Mouse (Mus musculus): ENCODE results near the gene Ppil4. TPM values are rescaled to one million over a fixed set of nuclear protein-coding genes. Genes with fewer than 3 reads are reported as not detected.

Gene Ppil4
- polyA plus RNA-seq, 1 experiment: 13.4 TPM

DNA sequence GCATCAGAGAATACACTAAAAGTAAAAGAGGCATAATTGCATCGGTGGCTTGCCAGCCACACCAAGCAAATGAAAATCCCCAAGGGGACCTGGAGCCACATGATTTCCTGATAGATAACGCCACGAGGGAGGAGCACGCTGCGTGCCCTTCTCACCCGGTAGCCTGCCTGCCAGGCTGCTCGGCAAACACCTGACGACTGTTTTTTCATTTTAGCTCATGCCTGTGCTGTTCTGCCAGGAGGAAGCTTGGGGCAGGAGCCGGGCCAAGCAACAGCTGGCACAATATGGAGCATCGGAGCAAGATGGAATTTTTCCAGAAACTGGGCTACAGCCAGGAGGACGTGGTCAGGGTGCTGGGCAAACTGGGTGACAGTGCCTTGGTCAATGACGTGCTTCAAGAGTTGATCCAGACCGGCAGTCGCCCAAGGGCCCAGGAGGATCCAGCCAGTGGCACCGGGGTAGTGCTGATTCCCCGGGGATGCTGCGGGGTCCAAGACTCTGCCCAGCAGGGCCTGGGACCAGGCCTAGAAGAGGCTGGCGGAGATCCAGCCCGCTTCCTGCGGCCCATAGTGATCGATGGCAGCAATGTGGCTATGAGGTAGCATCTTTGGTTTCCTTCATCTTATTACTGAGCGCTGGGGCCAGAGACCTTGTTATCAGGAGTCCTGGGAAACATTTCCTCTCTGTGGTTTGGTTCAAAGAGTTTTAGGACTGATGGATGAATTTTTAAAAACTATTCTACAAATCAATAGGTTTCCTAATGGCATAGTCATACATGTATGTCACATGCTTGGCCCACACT lies 47.1 kb downstream of the Ppil4 start:
- no peaks in the 10 kb centered on the region for H3K36me3 ChIP-seq (ENCODE audit: control insufficient read depth, insufficient read depth, low read length)
- WGBS: 45% methylated on average over 22 of the region's 22 CpGs
- H3K27ac ChIP-seq (ENCODE audit: control insufficient read depth, insufficient read depth, low read length): peak overlapping the region; percentile 23; the same call in 1 of the 2 replicates
- peaks cover 44% of the 10 kb centered on the region for H3K4me1 ChIP-seq (replicated peaks; ENCODE audit: control insufficient read depth, insufficient read depth, low read length)
- H3K4me3 ChIP-seq (ENCODE audit: control insufficient read depth, insufficient read depth, low read length): no peak overlapping the region
- peak; percentile 37 for DNase-seq
- H3K27me3 ChIP-seq (ENCODE audit: control insufficient read depth, insufficient read depth, low read length): no peaks in the 10 kb centered on the region
- no peak for TF ChIP-seq CTCF (IDR thresholded peaks at IDR 0.05; ENCODE audit: borderline replicate concordance, control insufficient read depth, extremely low read depth, insufficient read depth, low read length, poor library complexity)
- TF ChIP-seq POLR2A (IDR thresholded peaks at IDR 0.05; ENCODE audit: control insufficient read depth, extremely low read depth, insufficient read depth, low read length, poor library complexity): no peak

DNA sequence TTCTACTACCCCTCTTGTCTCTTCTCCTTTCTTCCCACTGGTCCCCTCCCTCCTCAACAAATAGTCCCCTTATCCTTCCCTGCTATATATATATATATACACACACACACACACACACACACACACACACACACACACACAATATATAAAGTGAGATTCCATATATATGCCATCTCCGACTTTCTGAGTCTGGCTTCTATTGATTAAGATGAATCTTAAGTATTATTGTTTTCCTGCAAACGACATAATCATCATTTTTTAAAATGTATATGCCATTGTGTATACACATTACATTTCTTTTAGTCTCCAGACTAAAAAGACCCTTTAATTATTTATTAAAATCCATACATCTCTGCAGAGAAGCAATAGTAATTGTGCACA lies 47.7 kb downstream of the Ppil4 start:
- H3K36me3 ChIP-seq (ENCODE audit: control insufficient read depth, insufficient read depth, low read length): no peaks in the 10 kb centered on the region
- no peak overlapping the region for H3K4me3 ChIP-seq (ENCODE audit: control insufficient read depth, insufficient read depth, low read length)
- H3K4me1 ChIP-seq (replicated peaks; ENCODE audit: control insufficient read depth, insufficient read depth, low read length): peaks cover 39% of the 10 kb centered on the region
- WGBS: 93% methylated on average over 2 of the region's 2 CpGs
- H3K27ac ChIP-seq (ENCODE audit: control insufficient read depth, insufficient read depth, low read length): no peak overlapping the region
- no peaks in the 10 kb centered on the region for H3K27me3 ChIP-seq (ENCODE audit: control insufficient read depth, insufficient read depth, low read length)
- no peak for DNase-seq
- TF ChIP-seq POLR2A (IDR thresholded peaks at IDR 0.05; ENCODE audit: control insufficient read depth, extremely low read depth, insufficient read depth, low read length, poor library complexity): no peak
- no peak for TF ChIP-seq CTCF (IDR thresholded peaks at IDR 0.05; ENCODE audit: borderline replicate concordance, control insufficient read depth, extremely low read depth, insufficient read depth, low read length, poor library complexity)

DNA sequence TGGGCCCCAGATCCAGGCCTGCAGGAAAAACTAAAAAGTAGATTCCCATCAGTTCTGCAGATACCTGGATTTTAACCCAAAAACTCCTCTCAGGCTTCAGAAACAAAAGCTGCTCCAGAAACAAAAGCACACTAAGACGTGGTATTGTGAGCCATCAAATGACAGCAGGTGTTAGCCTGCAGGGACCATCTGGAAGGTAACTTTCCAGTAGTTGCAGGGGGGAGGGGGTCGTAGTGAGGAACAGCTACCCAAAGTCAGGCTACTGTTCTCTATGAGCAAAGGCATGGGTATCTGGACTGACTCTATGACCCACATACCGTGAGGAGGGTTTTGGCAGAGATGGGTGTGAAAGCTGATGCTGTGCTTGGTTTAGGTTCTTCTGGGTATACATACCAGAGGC lies 48.1 kb downstream of the Ppil4 start:
- H3K27me3 ChIP-seq (ENCODE audit: control insufficient read depth, insufficient read depth, low read length): no peaks in the 10 kb centered on the region
- peak; percentile 43 for DNase-seq
- peaks cover 35% of the 10 kb centered on the region for H3K4me1 ChIP-seq (replicated peaks; ENCODE audit: control insufficient read depth, insufficient read depth, low read length)
- no peak overlapping the region for H3K4me3 ChIP-seq (ENCODE audit: control insufficient read depth, insufficient read depth, low read length)
- no peaks in the 10 kb centered on the region for H3K36me3 ChIP-seq (ENCODE audit: control insufficient read depth, insufficient read depth, low read length)
- WGBS: 66% methylated on average over 3 of the region's 3 CpGs
- no peak overlapping the region for H3K27ac ChIP-seq (ENCODE audit: control insufficient read depth, insufficient read depth, low read length)
- no peak for TF ChIP-seq CTCF (IDR thresholded peaks at IDR 0.05; ENCODE audit: borderline replicate concordance, control insufficient read depth, extremely low read depth, insufficient read depth, low read length, poor library complexity)
- no peak for TF ChIP-seq POLR2A (IDR thresholded peaks at IDR 0.05; ENCODE audit: control insufficient read depth, extremely low read depth, insufficient read depth, low read length, poor library complexity)

DNA sequence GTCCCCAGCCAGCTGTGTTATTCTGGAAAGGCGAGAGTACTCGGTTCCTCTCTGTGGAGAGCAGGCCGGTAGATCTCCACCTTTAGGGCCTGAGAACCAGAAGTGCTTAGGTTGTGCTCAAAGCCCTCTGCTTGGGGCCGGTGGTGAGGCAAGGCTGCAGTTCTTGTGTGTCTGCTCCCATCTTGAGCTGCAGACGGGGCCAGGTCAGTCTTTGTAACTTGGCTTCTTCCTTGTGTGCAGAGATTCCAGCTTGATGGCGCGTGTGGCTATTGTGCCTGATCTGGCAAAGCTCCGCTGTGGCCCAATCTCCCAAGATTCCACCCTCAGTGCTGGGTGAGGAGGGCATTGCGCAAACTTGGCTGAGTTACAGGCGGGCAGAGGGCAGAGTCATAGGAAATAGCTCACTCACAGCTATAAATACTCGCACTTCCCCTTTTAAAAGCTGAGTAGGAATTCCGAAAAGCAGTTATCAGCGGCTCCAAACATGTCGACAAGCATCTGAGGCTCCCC lies 48.9 kb downstream of the Ppil4 start:
- no peak overlapping the region for H3K4me3 ChIP-seq (ENCODE audit: control insufficient read depth, insufficient read depth, low read length)
- TF ChIP-seq CTCF (IDR thresholded peaks at IDR 0.05; ENCODE audit: borderline replicate concordance, control insufficient read depth, extremely low read depth, insufficient read depth, low read length, poor library complexity): no peak
- H3K27ac ChIP-seq (ENCODE audit: control insufficient read depth, insufficient read depth, low read length): no peak overlapping the region
- 27% methylated on average over 14 of the region's 14 CpGs for WGBS
- no peaks in the 10 kb centered on the region for H3K27me3 ChIP-seq (ENCODE audit: control insufficient read depth, insufficient read depth, low read length)
- no peaks in the 10 kb centered on the region for H3K36me3 ChIP-seq (ENCODE audit: control insufficient read depth, insufficient read depth, low read length)
- H3K4me1 ChIP-seq (replicated peaks; ENCODE audit: control insufficient read depth, insufficient read depth, low read length): peaks cover 38% of the 10 kb centered on the region
- no peak for DNase-seq

DNA sequence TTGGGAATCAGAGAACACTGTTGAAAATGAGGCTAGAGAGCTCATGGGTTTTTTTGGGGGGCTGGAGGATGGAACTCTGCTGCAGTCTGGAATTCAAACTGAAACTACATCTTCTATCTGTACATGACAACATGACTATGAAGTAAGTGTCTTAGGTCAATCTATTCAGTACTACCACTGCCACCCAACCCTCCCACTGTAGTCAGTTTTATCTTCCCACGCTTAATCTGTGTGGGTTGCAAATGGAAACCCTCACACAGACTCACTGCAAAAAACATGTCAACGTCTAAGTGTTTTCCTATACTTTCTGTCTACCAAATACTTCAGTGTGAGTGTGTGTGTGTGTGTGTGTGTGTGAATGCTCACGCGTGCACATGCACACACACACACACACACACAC lies 50.5 kb downstream of the Ppil4 start:
- DNase-seq: no peak
- H3K27ac ChIP-seq (ENCODE audit: control insufficient read depth, insufficient read depth, low read length): no peak overlapping the region
- TF ChIP-seq POLR2A (IDR thresholded peaks at IDR 0.05; ENCODE audit: control insufficient read depth, extremely low read depth, insufficient read depth, low read length, poor library complexity) (no peak), CTCF (IDR thresholded peaks at IDR 0.05; ENCODE audit: borderline replicate concordance, control insufficient read depth, extremely low read depth, insufficient read depth, low read length, poor library complexity) (no peak)
- H3K4me3 ChIP-seq (ENCODE audit: control insufficient read depth, insufficient read depth, low read length): no peak overlapping the region
- H3K27me3 ChIP-seq (ENCODE audit: control insufficient read depth, insufficient read depth, low read length): no peaks in the 10 kb centered on the region
- peaks cover 38% of the 10 kb centered on the region for H3K4me1 ChIP-seq (replicated peaks; ENCODE audit: control insufficient read depth, insufficient read depth, low read length)
- no peaks in the 10 kb centered on the region for H3K36me3 ChIP-seq (ENCODE audit: control insufficient read depth, insufficient read depth, low read length)
- WGBS: 77% methylated on average over 4 of the region's 4 CpGs

DNA sequence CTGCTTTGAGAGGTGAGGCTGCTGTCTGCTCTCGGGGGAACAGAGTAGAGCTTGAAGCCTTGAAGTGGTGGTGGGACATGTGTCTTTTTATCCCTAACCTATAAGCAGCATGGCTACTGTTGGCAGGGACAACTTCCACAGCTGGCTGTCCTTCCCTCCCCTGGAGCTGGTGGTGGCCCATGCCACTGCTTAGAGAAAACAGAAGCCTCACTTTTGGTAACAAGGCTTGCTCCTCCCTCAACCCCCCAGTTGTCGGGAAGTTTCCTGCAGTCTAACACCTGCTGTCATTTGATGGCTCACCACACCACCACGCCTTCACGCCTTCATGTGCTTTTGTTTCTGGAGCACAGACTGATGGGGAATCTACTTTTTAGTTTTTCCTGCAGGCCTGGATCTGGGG lies 51.5 kb downstream of the Ppil4 start:
- DNase-seq: peak; percentile 59
- TF ChIP-seq POLR2A (IDR thresholded peaks at IDR 0.05; ENCODE audit: control insufficient read depth, extremely low read depth, insufficient read depth, low read length, poor library complexity): no peak
- no peak for TF ChIP-seq CTCF (IDR thresholded peaks at IDR 0.05; ENCODE audit: borderline replicate concordance, control insufficient read depth, extremely low read depth, insufficient read depth, low read length, poor library complexity)
- 21% methylated on average over 4 of the region's 4 CpGs for WGBS
- Histone ChIP-seq H3K27ac (ENCODE audit: control insufficient read depth, insufficient read depth, low read length) (no peak overlapping the region), H3K4me3 (ENCODE audit: control insufficient read depth, insufficient read depth, low read length) (no peak overlapping the region), H3K27me3 (ENCODE audit: control insufficient read depth, insufficient read depth, low read length) (no peaks in the 10 kb centered on the region), H3K36me3 (ENCODE audit: control insufficient read depth, insufficient read depth, low read length) (no peaks in the 10 kb centered on the region), H3K4me1 (replicated peaks; ENCODE audit: control insufficient read depth, insufficient read depth, low read length) (peaks cover 32% of the 10 kb centered on the region)
